Mouse (Mus musculus) retina, postnatal 1 day (tissue): ENCODE measurements at regions not wholly inside any gene's neighbourhood (a gene's known extent, or its start where the extent isn't known, plus 50 kb on each side); places are given as distances from the start of the nearest gene placed in this dataset.

ENCODE experiments used
- DNase-seq: peaks from one replicate; pipeline ENCODE4 v3.0.0-alpha.2; 2012

DNA sequence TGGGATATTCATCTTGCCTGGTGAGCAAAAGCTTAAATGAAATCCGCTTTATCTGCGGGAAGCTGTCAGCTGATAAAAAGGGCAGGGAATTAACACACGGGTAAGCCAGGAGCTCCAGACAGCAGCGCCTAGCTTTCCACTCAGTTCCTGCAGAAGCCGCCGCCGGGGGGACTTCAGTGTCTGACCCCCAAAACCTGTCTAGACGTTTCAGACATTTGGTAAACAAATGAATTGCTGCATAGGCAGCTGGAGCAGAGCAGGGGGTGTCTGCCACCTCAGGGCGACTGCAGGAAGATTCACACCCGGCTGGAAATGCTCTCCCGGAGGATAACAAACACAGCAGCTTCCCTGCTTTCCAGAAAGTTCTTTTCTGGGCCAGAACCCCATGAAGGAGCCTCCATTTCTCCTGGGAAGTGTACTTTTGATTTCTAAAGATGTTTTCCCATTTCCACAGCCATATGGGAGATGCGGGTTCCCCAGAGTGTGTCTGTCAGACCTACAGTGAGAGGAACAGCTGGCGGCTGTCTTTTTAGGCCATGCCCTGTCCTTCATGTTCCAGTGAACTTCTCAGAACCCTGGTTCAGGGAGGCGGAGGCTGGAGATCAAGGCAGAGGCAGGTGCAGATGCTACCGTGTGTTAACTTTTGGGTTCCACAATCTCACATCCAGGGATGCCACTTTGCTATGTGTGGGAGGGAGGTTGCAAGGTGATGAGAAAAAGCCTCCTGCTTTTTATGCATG, 58.7 kb upstream of the Pmepa1 start:
- DNase-seq = peak; percentile 78

DNA sequence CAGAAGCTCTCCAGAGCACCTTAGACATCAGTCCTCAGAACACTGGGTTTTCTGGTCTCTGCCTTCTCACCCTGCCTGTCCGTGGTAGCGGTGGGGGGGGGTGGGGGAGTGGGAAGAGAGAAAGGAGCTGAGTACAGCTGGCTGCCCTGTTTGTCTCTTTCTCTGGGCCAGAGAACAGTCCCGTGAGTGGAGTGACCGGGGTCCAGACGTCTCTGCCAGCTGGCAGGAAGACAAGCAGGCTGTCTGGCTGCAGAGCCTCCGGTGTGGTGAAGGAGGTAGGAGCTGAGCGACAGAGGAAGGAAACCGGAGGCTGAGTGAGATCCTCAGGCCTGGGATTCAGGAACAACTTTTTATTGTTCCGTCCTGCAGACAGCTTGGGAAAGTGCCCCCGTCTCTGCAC, 59.5 kb upstream of the Pmepa1 start:
- DNase-seq = peak; percentile 59

DNA sequence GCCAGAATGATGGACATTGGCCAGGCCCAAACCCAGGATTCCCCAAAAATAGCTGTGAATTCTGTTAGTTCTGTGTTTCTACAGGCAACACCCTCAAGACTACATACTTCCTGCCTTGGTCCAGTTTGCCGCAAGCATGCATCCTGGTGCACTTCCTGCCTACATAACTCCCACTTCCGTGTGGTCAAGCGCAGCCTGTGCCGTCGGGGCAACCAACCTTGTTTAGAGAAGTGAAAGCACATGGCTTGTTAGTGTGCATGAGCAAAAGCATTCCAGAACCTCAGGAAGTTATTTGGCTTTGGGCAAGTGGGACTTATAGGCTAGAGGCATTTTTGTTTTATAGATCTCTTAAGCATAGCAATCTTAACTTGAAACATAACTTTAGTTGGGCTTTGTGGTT, 61.3 kb upstream of the Pmepa1 start:
- no peak for DNase-seq

- no peak for DNase-seq
Measured at GRCm38 (mm10) chr2:173338671-173339070, 62.3 kb upstream of the Pmepa1 start.

DNA sequence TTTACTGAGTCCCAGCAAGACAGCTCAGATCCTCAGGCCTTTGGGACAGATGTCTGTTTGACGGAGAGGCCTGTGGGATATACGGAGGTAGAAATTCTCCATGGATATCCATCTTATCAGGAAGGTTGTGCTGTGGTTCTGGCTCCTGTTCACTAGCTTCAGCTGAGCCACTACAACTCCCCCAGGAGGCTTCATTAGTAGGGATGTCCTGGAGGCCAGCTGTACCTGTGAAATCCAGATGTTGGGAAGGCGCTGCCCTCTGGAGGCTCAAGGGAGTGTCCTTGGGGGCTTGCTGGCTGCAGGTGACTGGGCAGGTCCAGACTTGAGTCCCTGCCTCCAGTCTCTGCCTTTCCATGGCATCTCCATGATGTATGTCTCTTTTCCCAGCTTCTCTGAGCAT, 62.9 kb upstream of the Pmepa1 start:
- no peak for DNase-seq

GRCm38 (mm10) chr2:173340044-173340601, 63.8 kb upstream of the Pmepa1 start:
- DNase-seq = peak; percentile 82

GRCm38 (mm10) chr2:173342605-173343260, 66.4 kb upstream of the Pmepa1 start:
- DNase-seq = peak; percentile 38

GRCm38 (mm10) chr2:173343665-173344064, 67.3 kb upstream of the Pmepa1 start:
- DNase-seq = no peak

- DNase-seq = no peak
Measured at GRCm38 (mm10) chr2:173344221-173344620, 67.9 kb upstream of the Pmepa1 start.

GRCm38 (mm10) chr2:173347341-173347740, 71.0 kb upstream of the Pmepa1 start:
- DNase-seq = no peak

DNA sequence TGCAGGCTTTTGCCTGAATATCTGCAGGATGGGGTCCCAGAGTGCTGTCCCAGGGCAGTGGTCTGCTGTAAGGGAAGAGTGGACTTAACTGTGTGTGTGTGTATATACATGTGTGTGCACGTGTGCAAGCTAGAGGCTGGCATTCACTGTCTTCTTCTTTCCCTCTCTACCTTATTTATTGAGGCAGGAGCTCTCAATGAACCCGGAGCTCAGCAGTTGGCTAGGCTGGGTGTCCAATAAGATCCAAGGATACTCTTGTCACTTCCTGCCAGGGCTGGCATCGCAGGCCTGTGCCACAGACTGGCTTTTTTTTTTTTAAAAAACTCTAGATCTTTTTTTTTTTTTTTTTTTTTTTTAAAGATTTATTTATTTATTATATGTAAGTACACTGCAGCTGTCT, 72.4 kb upstream of the Pmepa1 start:
- no peak for DNase-seq

DNA sequence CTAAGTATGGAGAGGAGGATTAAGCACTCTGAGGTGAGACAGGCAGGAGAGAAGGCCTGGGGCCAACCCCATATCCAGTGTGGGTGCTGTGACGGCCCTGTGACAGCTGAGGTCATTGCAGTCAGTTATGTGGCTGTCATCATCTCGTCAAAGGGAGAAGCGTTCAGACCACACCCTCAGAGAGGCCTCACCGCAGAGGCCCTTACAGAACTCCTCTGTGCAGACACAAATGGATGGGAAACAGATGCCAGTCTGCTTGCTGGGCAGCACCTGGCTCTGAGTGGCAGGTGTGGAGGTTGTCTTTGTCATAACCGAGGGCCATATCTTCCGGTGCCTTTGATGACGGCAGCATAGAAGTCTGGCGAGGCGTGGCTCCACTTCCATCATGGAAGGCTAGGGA, 73.2 kb upstream of the Pmepa1 start:
- no peak for DNase-seq

GRCm38 (mm10) chr2:173349910-173350309, 73.6 kb upstream of the Pmepa1 start:
- DNase-seq = no peak

DNA sequence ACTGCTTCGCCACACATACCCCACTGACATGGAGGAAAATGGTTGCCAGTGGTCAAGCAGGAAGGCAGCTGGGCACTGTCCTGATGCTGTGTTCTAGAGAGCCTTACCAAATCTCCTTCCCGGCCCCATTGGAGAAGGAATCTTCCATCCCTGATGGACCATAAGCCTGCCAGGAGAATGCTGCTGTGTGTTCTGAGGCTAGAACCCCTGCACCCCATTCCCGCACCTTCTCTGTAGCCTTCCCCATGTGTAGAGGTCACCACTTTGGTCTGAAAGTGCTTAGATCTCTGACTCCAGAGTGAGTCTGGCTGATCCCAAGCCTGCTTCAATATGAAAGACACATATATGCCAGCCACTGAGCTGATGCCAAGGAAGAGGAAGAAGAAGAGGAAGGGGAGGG, 74.1 kb upstream of the Pmepa1 start:
- no peak for DNase-seq

- DNase-seq = no peak
Measured at GRCm38 (mm10) chr2:173350831-173351230, 74.5 kb upstream of the Pmepa1 start.

DNA sequence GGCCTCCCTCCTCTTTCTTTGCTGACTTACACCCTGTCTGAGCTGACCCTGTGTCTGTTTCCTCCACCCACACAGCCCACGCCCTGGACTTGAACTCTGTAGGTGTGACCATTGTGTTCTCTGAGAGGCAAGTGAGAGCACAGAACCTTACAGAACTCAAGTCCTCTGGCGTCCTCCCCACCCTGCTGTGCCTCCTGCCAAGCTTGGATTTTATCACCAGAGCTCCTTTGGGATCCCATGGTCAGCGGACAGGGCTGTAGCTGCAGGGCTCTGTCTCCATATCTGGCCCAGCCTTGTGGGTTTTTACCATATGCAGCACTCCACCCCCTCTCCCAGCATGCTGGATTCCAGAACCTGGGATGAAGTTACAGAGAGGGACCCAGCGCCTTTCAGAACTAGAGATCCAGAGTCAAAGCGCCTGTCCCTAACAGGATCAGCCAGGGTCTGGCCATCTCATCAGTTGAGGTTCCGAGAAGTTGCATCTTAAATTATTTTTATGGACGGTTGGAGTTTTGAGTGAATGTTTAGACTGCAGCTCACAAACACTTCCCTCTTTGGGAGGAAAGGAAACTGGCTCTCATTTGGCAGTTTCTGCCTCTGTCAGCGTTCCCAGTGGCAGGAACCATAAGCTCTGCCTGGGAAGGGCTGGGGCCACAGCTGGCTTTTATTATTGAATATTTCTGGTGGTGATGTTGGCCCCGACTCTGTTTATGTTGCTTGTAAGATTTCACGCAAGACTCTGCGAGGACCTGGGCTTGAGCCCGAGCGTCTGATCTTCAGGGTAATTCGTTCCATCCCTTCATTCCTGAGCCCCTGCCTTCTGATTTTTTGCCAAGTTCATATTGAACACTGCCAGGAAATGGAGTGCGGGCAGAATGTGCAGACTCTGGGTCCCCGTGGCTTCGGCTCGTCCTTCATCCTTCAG, 75.8 kb upstream of the Pmepa1 start:
- no peak for DNase-seq

GRCm38 (mm10) chr2:173352756-173353139, 76.4 kb upstream of the Pmepa1 start:
- DNase-seq = no peak

- no peak for DNase-seq
Measured at GRCm38 (mm10) chr2:173353435-173354241, 77.3 kb upstream of the Pmepa1 start.

- no peak for DNase-seq
Measured at GRCm38 (mm10) chr2:173356786-173357185, 80.5 kb upstream of the Pmepa1 start.

DNA sequence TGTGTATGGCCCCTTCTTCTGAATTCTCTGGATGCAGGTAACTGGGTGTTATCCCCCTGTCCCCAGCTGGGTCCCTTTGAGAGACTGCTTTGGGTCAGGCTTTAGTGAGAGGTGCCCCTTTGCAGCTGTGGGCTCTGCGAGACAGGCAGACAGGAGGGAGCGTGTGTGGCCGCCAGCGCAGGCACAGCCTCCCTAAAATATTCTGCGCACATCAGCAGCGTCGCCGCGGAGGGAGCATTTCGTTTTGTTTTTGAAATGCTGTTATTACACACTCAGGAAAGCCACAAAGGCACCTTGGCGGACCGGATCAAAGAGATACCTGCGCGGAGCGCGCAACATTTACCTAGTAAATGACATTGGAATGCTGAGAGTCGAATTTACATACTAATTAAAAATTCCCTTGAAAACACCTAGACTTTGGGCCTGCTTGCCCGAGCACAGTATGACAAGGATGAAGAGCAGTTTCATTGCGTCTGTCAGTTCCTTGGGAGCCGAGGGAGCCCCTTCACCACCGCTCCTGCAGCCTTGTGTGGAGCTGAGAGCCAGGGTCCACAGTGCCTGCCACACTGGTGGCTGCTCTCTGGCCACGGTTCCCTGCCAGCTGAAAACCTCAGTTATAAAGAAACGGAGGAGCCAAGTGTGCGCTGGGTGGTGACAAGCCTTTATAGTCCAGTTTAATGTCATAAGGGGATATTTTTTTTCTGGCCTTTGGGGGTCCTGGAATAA, 89.3 kb upstream of the Pmepa1 start:
- no peak for DNase-seq

DNA sequence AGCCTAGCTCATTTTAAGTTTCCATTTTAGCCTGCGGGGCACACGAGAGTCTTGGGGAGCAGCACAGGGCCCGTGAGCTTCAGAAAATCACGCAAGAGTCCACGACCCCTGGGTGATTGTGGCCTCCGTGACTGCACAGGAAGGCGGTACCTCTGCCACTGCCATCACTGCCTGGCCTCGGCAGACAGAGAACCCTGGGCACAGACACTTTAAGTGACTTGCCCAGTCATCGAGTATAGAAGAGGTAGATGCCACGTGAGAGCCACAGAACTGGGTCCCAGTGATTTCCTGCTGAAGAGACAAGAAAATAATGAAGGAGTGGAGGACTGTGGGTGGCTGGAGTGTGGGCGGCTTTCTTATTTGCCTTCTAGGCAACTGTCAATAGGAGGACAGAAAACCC, 90.4 kb upstream of the Pmepa1 start:
- no peak for DNase-seq

- no peak for DNase-seq
Measured at GRCm38 (mm10) chr2:173368899-173369298, 92.6 kb upstream of the Pmepa1 start.
